Mouse (Mus musculus): ENCODE results near the gene Ttc25. TPM values are rescaled to one million over a fixed set of nuclear protein-coding genes. Genes with fewer than 3 reads are reported as not detected.

Ttc25 gene
- polyA plus RNA-seq, 1 experiment from 2014 or later, result 0.62 TPM

DNA sequence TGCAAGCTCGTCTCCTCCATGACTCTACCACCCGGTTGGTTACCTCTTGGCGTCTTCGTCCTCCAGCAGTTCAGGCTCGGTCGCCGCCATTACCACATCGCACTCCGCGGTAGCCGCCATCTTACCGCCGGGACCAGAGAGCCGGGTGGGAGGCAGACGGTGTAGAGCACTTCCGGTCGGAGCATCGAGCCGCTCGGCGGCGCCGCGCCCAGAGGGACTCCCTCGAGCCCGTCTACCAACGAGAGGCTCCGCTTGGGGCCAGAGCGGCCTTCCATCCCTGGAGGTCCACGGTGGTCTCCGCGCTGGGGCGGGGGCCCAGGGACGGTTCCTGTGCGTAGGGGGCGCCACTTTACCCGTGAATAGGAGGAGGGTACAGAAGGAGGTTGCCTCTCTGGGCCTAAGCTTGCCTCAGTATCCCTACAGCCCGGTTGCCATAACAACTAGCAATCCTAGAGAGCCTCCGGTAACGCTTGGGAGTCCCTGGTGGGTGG is 74.1 kb downstream of the Ttc25 start:
- WGBS, result under 1% methylated on average over 40 of the region's 40 CpGs
- Histone ChIP-seq H3K4me3 (peak overlapping the region; percentile 98), H3K27ac (replicated peaks) (peak overlapping the region; percentile 98), H3K27me3 (replicated peaks) (no peaks in the 10 kb centered on the region), H3K4me2 (peak overlapping the region; percentile 89), H3K36me3 (peaks cover 10% of the 10 kb centered on the region; the same call in 1 of the 2 replicates), H3K4me1 (peaks cover 49% of the 10 kb centered on the region), H3K9me3 (no peaks in the 10 kb centered on the region), H3K9ac (peak overlapping the region; percentile 96)
- peak; percentile 88 for ATAC-seq (ENCODE audit: extremely low read depth, insufficient number of reproducible peaks, low FRiP score, low TSS enrichment)

DNA sequence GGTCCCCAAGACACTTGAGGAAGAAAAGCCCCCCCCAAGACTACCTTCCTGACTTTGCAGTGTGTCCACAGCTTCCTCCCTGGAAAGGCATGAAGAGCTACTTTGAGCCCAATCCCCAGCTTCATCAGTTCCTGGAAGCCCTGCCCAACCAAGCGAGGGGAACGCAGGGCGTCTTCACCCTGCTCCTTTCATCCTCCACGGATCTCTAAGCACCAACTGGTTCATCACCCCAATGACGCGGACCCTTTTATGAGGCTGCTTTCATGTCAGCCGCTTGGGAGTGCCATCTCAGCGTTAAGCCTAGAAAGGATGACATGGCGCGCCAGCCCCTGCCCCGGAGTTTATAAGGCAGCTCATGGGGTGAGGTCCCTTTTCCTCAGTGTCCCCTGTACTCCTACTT is 74.6 kb downstream of the Ttc25 start, which contains the start of gene Dnajc7:
Gene Dnajc7 (minus strand): TSS at position 187 of the 400 bp plus-strand sequence.
- H3K4me3 ChIP-seq, result peak within 1 kb of the TSS; percentile 98
- H3K4me2 ChIP-seq, result peak within 1 kb of the TSS; percentile 89
- H3K4me1 ChIP-seq, result peaks cover 49% of the 10 kb centered on the region
- no peaks in the 10 kb centered on the region for H3K27me3 ChIP-seq (replicated peaks)
- peak; percentile 7; the same call in 1 of the 2 replicates for ATAC-seq (ENCODE audit: extremely low read depth, insufficient number of reproducible peaks, low FRiP score, low TSS enrichment)
- H3K27ac ChIP-seq (replicated peaks), result peak within 1 kb of the TSS; percentile 98
- 7% methylated on average over 11 of the region's 11 CpGs for WGBS
- H3K9ac ChIP-seq, result peak within 1 kb of the TSS; percentile 96
- H3K9me3 ChIP-seq, result no peaks in the 10 kb centered on the region
- H3K36me3 ChIP-seq, result peaks cover 15% of the 10 kb centered on the region

Other genes starting within 250 kb of the Ttc25 start
- gene Eif1, start 225.7 kb upstream of the Ttc25 start, polyA plus RNA-seq (2015; fragmentation: Nextera tagmentation; extraction: Ambion mirVana), result 1,570 and 1,681 TPM in 2 replicates
- gene Gast, start 211.2 kb upstream of the Ttc25 start, polyA plus RNA-seq (2015; fragmentation: Nextera tagmentation; extraction: Ambion mirVana), result not detected in 2 replicates
- 8.0 and 9.3 TPM in 2 replicates for gene Hap1, start 189.5 kb upstream of the Ttc25 start, polyA plus RNA-seq (2015; fragmentation: Nextera tagmentation; extraction: Ambion mirVana)
- 107 and 111 TPM in 2 replicates for gene Jup, start 147.8 kb upstream of the Ttc25 start, polyA plus RNA-seq (2015; fragmentation: Nextera tagmentation; extraction: Ambion mirVana)
- 62.9 and 63.5 TPM in 2 replicates for gene P3h4, start 130.8 kb upstream of the Ttc25 start, polyA plus RNA-seq (2015; fragmentation: Nextera tagmentation; extraction: Ambion mirVana)
- 112 and 119 TPM in 2 replicates for gene Fkbp10, start 129.9 kb upstream of the Ttc25 start, polyA plus RNA-seq (2015; fragmentation: Nextera tagmentation; extraction: Ambion mirVana)
- 104 and 110 TPM in 2 replicates for gene Nt5c3b, start 103.8 kb upstream of the Ttc25 start, polyA plus RNA-seq (2015; fragmentation: Nextera tagmentation; extraction: Ambion mirVana)
- gene Klhl10, start 103.7 kb upstream of the Ttc25 start, polyA plus RNA-seq (2015; fragmentation: Nextera tagmentation; extraction: Ambion mirVana), result 0.33 and 0.60 TPM in 2 replicates
- gene Klhl11, start 72.9 kb upstream of the Ttc25 start, polyA plus RNA-seq (2015; fragmentation: Nextera tagmentation; extraction: Ambion mirVana), result 6.6 and 6.7 TPM in 2 replicates
- 67.8 and 69.7 TPM in 2 replicates for gene Acly, start 17.6 kb upstream of the Ttc25 start, polyA plus RNA-seq (2015; fragmentation: Nextera tagmentation; extraction: Ambion mirVana)
- gene Cnp, start 29.3 kb downstream of the Ttc25 start, polyA plus RNA-seq (2015; fragmentation: Nextera tagmentation; extraction: Ambion mirVana), result 18.1 and 20.2 TPM in 2 replicates
- 67.0 and 67.3 TPM in 2 replicates for gene Nkiras2, start 73.6 kb downstream of the Ttc25 start, polyA plus RNA-seq (2015; fragmentation: Nextera tagmentation; extraction: Ambion mirVana)
- gene Dnajc7, start 74.6 kb downstream of the Ttc25 start, polyA plus RNA-seq (2015; fragmentation: Nextera tagmentation; extraction: Ambion mirVana), result 172 and 191 TPM in 2 replicates
- 0.09 and 0.51 TPM in 2 replicates for gene Zfp385c, start 146.8 kb downstream of the Ttc25 start, polyA plus RNA-seq (2015; fragmentation: Nextera tagmentation; extraction: Ambion mirVana)
- 1.5 and 1.9 TPM in 2 replicates for gene Dhx58, start 158.7 kb downstream of the Ttc25 start, polyA plus RNA-seq (2015; fragmentation: Nextera tagmentation; extraction: Ambion mirVana)
- 33.4 and 34.7 TPM in 2 replicates for gene Kat2a, start 166.9 kb downstream of the Ttc25 start, polyA plus RNA-seq (2015; fragmentation: Nextera tagmentation; extraction: Ambion mirVana)
- gene Hspb9, start 168.2 kb downstream of the Ttc25 start, polyA plus RNA-seq (2015; fragmentation: Nextera tagmentation; extraction: Ambion mirVana), result 0.21 TPM in 1 of 2 replicates, not detected in the other
- gene Rab5c, start 192.6 kb downstream of the Ttc25 start, polyA plus RNA-seq (2015; fragmentation: Nextera tagmentation; extraction: Ambion mirVana), result 13.4 and 13.6 TPM in 2 replicates
- not detected in 2 replicates for gene Kcnh4, start 214.3 kb downstream of the Ttc25 start, polyA plus RNA-seq (2015; fragmentation: Nextera tagmentation; extraction: Ambion mirVana)
- not detected in 2 replicates for gene Hcrt, start 217.3 kb downstream of the Ttc25 start, polyA plus RNA-seq (2015; fragmentation: Nextera tagmentation; extraction: Ambion mirVana)
- gene Ghdc, start 225.3 kb downstream of the Ttc25 start, polyA plus RNA-seq (2015; fragmentation: Nextera tagmentation; extraction: Ambion mirVana), result 6.0 and 7.2 TPM in 2 replicates

Data from heart, embryonic 13.5 days (tissue).